Comparison of ENCODE assay signal across 9 mouse cellular contexts in genomic region chr17:9031241-9032141, GRCm38 (mm10). TPM values are rescaled to one million over a fixed set of nuclear protein-coding genes. Genes with fewer than 3 reads are reported as not detected.
DNase-seq lines count a peak whose midpoint lies in the region; ATAC-seq lines count a peak whose summit lies in the region.
"Had no signal": no experiment of that assay in that cellular context is flagged by ENCODE, and none has a peak within 500 bp of the region (broad histone marks: within the 10 kb centered on the region; RNA-seq: fewer than 3 reads in every experiment).

No protein-coding gene starts in this region.

- peak overlapping the region; percentile 42 for H3K4me2 ChIP-seq in forebrain, embryonic 11.5 days (ENCODE audit: low read depth, low read length, severe bottlenecking)
- peak overlapping the region; percentile 47 for H3K4me2 ChIP-seq in heart, embryonic 16.5 days (ENCODE audit: low read depth, low read length)
- 0 out of 2 replicates have a peak overlapping the region, but pooled peaks have one; percentile 26 for H3K4me2 ChIP-seq in liver, embryonic 13.5 days
- H3K4me2 ChIP-seq in neural tube, embryonic 12.5 days (replicated peaks), result peak overlapping the region; percentile 42

- H3K9ac ChIP-seq in forebrain, embryonic 11.5 days (ENCODE audit: low read length), result peak overlapping the region; percentile 39
- H3K9ac ChIP-seq in heart, embryonic 16.5 days (ENCODE audit: low read length), result peak overlapping the region; percentile 41
- H3K9ac ChIP-seq in liver, embryonic 13.5 days, result no peak overlapping the region
- no peak overlapping the region for H3K9ac ChIP-seq in neural tube, embryonic 12.5 days

- H3K4me3 ChIP-seq in forebrain, embryonic 11.5 days (ENCODE audit: low read depth, low read length), result no peak overlapping the region
- peak overlapping the region; percentile 7 for H3K4me3 ChIP-seq in heart, embryonic 16.5 days (ENCODE audit: low read length)
- H3K4me3 ChIP-seq in liver, embryonic 13.5 days (replicated peaks), result no peak overlapping the region
- no peak overlapping the region for H3K4me3 ChIP-seq in neural tube, embryonic 12.5 days
- H3K4me3 ChIP-seq: erythroblast, embryonic 14.5 days had no signal

- H3K36me3 ChIP-seq in forebrain, embryonic 11.5 days (ENCODE audit: control insufficient read depth, insufficient read depth, low read length), result no peaks in the 10 kb centered on the region
- no peaks in the 10 kb centered on the region for H3K36me3 ChIP-seq in heart, embryonic 16.5 days (ENCODE audit: control insufficient read depth, insufficient read depth)
- no peaks in the 10 kb centered on the region for H3K36me3 ChIP-seq in liver, embryonic 13.5 days
- H3K36me3 ChIP-seq in neural tube, embryonic 12.5 days, result no peaks in the 10 kb centered on the region

- peak; percentile 86 for DNase-seq in CD4-positive, CD25-positive, alpha-beta regulatory T cell, adult 2 months (ENCODE audit: low read depth, low spot score)
- peak; percentile 78 for DNase-seq in brain, embryonic 18.5 days (ENCODE audit: low read depth, low spot score)
- peak; percentile 89 for DNase-seq in forebrain, embryonic 11.5 days (ENCODE audit: low spot score)
- DNase-seq in kidney, postnatal 25 days, result peak; percentile 60 to 78
- peak; percentile 24 for DNase-seq in liver, embryonic 13.5 days
- DNase-seq in telencephalon, adult 2 months (ENCODE audit: low read depth, low spot score), result peak; percentile 74

- no peaks in the 10 kb centered on the region for H3K27me3 ChIP-seq in forebrain, embryonic 11.5 days (ENCODE audit: control insufficient read depth, insufficient read depth, low read length)
- H3K27me3 ChIP-seq in heart, embryonic 16.5 days (ENCODE audit: control insufficient read depth, insufficient read depth, low read length), result peaks cover 4% of the 10 kb centered on the region; the same call in 1 of the 2 replicates
- H3K27me3 ChIP-seq in liver, embryonic 13.5 days, result no peaks in the 10 kb centered on the region
- H3K27me3 ChIP-seq in neural tube, embryonic 12.5 days (replicated peaks), result no peaks in the 10 kb centered on the region

- H3K4me1 ChIP-seq in forebrain, embryonic 11.5 days (replicated peaks; ENCODE audit: control insufficient read depth, insufficient read depth, low read length), result peaks cover 5% of the 10 kb centered on the region; the same call in 1 of the 2 replicates
- peaks cover 6% of the 10 kb centered on the region; the same call in 1 of the 2 replicates for H3K4me1 ChIP-seq in heart, embryonic 16.5 days (ENCODE audit: control insufficient read depth, insufficient read depth, low read length)
- H3K4me1 ChIP-seq in liver, embryonic 13.5 days (replicated peaks), result no peaks in the 10 kb centered on the region
- peaks cover 12% of the 10 kb centered on the region; the same call in 1 of the 2 replicates for H3K4me1 ChIP-seq in neural tube, embryonic 12.5 days

- WGBS in forebrain, embryonic 11.5 days, result 17% methylated on average over 24 of the region's 24 CpGs
- WGBS in heart, embryonic 16.5 days, result 11% methylated on average over 24 of the region's 24 CpGs
- WGBS in liver, embryonic 13.5 days (ENCODE audit: insufficient replicate concordance), result 13% methylated on average over 24 of the region's 24 CpGs
- WGBS in neural tube, embryonic 12.5 days, result 18% methylated on average over 24 of the region's 24 CpGs

- H3K27ac ChIP-seq in forebrain, embryonic 11.5 days (ENCODE audit: low read depth, low read length), result no peak overlapping the region
- no peak overlapping the region for H3K27ac ChIP-seq in heart, embryonic 16.5 days (ENCODE audit: low read length)
- H3K27ac ChIP-seq in liver, embryonic 13.5 days, result no peak overlapping the region
- no peak overlapping the region for H3K27ac ChIP-seq in neural tube, embryonic 12.5 days

- H3K9me3 ChIP-seq in forebrain, embryonic 11.5 days (ENCODE audit: control insufficient read depth, low read length), result no peaks in the 10 kb centered on the region
- no peaks in the 10 kb centered on the region for H3K9me3 ChIP-seq in heart, embryonic 16.5 days (replicated peaks; ENCODE audit: control insufficient read depth, low read length)
- no peaks in the 10 kb centered on the region for H3K9me3 ChIP-seq in liver, embryonic 13.5 days (replicated peaks)
- H3K9me3 ChIP-seq in neural tube, embryonic 12.5 days, result no peaks in the 10 kb centered on the region

- ATAC-seq in forebrain, embryonic 11.5 days (replicated peaks; ENCODE audit: low FRiP score), result peak; percentile 71
- peak; percentile 58; the same call in 1 of the 2 replicates for ATAC-seq in heart, embryonic 16.5 days (replicated peaks; ENCODE audit: extremely low read depth, insufficient read depth, low FRiP score)
- ATAC-seq in liver, embryonic 13.5 days (ENCODE audit: low read depth), result no peak
- peak; percentile 72 for ATAC-seq in neural tube, embryonic 12.5 days (ENCODE audit: low FRiP score, low read depth)

RNA-seq across cellular contexts. Expression of gene 1700010I14Rik, which starts 43.4 kb away (rescaled TPM):
- 2.6 and 2.9 TPM in 2 replicates for polyA plus RNA-seq in forebrain, embryonic 11.5 days (2014; fragmentation: Nextera tagmentation; extraction: Ambion mirVana)
- 0.83 and 0.87 TPM in 2 replicates for polyA plus RNA-seq in heart, embryonic 16.5 days (2015; fragmentation: Nextera tagmentation; extraction: Ambion mirVana)
- 0.81 and 0.88 TPM in 2 replicates for polyA plus RNA-seq in liver, embryonic 13.5 days (2015; fragmentation: Nextera tagmentation; extraction: Ambion mirVana)
- 2.4 and 2.6 TPM in 2 replicates for polyA plus RNA-seq in neural tube, embryonic 12.5 days (2016; fragmentation: Nextera tagmentation; extraction: Ambion mirVana)
- polyA plus RNA-seq: erythroblast, embryonic 14.5 days had no signal

Comparison
In these comparisons a context has a peak if more than half of its experiments do, and no peak if none do; other contexts are left out.
1. DNase-seq: peak in every context shown above with its lines; median percentile 89 in forebrain, embryonic 11.5 days; 86 in CD4-positive, CD25-positive, alpha-beta regulatory T cell, adult 2 months; 78 in brain, embryonic 18.5 days; 74 in telencephalon, adult 2 months; 69 in kidney, postnatal 25 days; 24 in liver, embryonic 13.5 days.
2. H3K9ac ChIP-seq: peak in forebrain, embryonic 11.5 days (single experiment) and heart, embryonic 16.5 days (single experiment); none in liver, embryonic 13.5 days (single experiment) and neural tube, embryonic 12.5 days (single experiment).
3. Peak in every context shown above with its lines, with median percentiles within 50 percentile points of each other: H3K4me2 ChIP-seq.